Mouse (Mus musculus) right cerebral cortex, postnatal 14 days (tissue): ENCODE measurements around the gene Calr4.

Experiments used
- DNase-seq: peaks from one replicate; pipeline ENCODE4 v3.0.0; 2022

The Calr4 gene

GRCm38 (mm10) chr4:109234185-109234584, at the start of gene Calr4:
Gene Calr4 (plus strand): TSS chr4:109234485.
- DNase-seq: no peak

GRCm38 (mm10) chr4:109185616-109186405, 48.5 kb upstream of the Calr4 start:
- DNase-seq: no peak

- DNase-seq: no peak
Observed at GRCm38 (mm10) chr4:109191598-109191997, 42.7 kb upstream of the Calr4 start.

GRCm38 (mm10) chr4:109193886-109194285, 40.4 kb upstream of the Calr4 start:
- no peak for DNase-seq

GRCm38 (mm10) chr4:109195900-109196629, 38.2 kb upstream of the Calr4 start:
- no peak for DNase-seq

GRCm38 (mm10) chr4:109199069-109199468, 35.2 kb upstream of the Calr4 start:
- DNase-seq: no peak

GRCm38 (mm10) chr4:109201582-109202424, 32.5 kb upstream of the Calr4 start, which contains the start of gene Osbpl9:
Gene Osbpl9 (minus strand): TSS chr4:109202272.
- DNase-seq: peak; percentile 99

- no peak for DNase-seq
Observed at GRCm38 (mm10) chr4:109203931-109204330, 30.4 kb upstream of the Calr4 start.

GRCm38 (mm10) chr4:109204416-109204815, 29.9 kb upstream of the Calr4 start:
- DNase-seq: no peak

GRCm38 (mm10) chr4:109207524-109207923, 26.8 kb upstream of the Calr4 start:
- no peak for DNase-seq

- DNase-seq: no peak
Observed at GRCm38 (mm10) chr4:109210253-109210652, 24.0 kb upstream of the Calr4 start.

- DNase-seq: no peak
Observed at GRCm38 (mm10) chr4:109210881-109211280, 23.4 kb upstream of the Calr4 start.

- no peak for DNase-seq
Observed at GRCm38 (mm10) chr4:109213986-109214385, 20.3 kb upstream of the Calr4 start.

GRCm38 (mm10) chr4:109218008-109218407, 16.3 kb upstream of the Calr4 start:
- DNase-seq: no peak

- DNase-seq: no peak
Observed at GRCm38 (mm10) chr4:109220441-109220940, 13.8 kb upstream of the Calr4 start.

- DNase-seq: no peak
Observed at GRCm38 (mm10) chr4:109222001-109222400, 12.3 kb upstream of the Calr4 start.

- peak; percentile 75 for DNase-seq
Observed at GRCm38 (mm10) chr4:109224762-109225552, 9.3 kb upstream of the Calr4 start.

- no peak for DNase-seq
Observed at GRCm38 (mm10) chr4:109225606-109226005, 8.7 kb upstream of the Calr4 start.

- no peak for DNase-seq
Observed at GRCm38 (mm10) chr4:109226071-109226470, 8.2 kb upstream of the Calr4 start.

- DNase-seq: peak; percentile 9
Observed at GRCm38 (mm10) chr4:109229766-109230279, 4.5 kb upstream of the Calr4 start.

GRCm38 (mm10) chr4:109234806-109235350, 593 bp downstream of the Calr4 start:
- no peak for DNase-seq
